Mouse (Mus musculus) thymus, adult 18-20 months (tissue): ENCODE data around the gene Brk1.

Source experiments
- DNase-seq, 2 experiments: peaks; one replicate each; pipeline ENCODE4 v3.0.0; 2022; ENCODE audit warnings: mixed read lengths in 2 of 2

Brk1 gene

DNA sequence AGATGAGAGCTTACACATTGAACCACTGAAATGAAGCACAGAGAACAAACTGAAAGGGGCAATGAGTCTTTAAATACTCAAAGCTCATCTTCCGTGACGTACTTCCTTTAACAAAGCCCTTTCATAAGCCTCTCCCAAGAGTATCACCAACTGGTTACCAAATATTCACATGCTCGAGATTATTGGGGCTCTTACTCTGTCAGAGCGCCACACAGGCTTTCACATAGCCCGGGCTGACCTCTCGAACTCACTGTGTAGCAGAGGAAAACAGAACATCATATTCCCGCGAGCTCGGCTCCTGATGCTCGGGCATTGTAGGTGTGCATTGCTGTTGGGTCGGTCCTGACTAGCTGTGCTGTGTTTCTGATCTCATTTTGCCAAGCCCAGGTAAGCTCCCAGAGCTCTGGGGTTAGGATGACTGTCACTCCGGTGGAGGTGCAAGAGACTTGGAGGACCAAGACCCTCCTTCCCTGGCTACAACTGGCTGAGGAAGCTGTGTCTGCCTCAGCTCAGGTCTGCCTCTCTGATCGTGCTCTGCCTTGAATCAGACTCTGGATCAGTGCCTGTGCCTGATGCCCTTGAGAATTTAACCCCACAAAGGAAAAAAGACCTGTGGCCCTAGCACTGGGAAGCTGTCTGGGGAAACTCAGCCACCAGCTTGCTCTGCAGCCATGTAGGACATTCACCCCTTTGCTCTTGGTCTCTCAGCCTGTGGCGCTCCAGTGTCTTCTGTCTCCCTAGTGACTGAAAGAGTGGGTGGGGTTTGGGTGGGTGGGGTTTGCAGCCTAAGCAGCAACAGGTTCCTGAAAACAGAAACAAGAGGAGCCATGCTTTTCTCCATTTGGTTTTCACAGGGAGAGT, 56.1 kb downstream of the Brk1 start:
- no peak for DNase-seq

DNA sequence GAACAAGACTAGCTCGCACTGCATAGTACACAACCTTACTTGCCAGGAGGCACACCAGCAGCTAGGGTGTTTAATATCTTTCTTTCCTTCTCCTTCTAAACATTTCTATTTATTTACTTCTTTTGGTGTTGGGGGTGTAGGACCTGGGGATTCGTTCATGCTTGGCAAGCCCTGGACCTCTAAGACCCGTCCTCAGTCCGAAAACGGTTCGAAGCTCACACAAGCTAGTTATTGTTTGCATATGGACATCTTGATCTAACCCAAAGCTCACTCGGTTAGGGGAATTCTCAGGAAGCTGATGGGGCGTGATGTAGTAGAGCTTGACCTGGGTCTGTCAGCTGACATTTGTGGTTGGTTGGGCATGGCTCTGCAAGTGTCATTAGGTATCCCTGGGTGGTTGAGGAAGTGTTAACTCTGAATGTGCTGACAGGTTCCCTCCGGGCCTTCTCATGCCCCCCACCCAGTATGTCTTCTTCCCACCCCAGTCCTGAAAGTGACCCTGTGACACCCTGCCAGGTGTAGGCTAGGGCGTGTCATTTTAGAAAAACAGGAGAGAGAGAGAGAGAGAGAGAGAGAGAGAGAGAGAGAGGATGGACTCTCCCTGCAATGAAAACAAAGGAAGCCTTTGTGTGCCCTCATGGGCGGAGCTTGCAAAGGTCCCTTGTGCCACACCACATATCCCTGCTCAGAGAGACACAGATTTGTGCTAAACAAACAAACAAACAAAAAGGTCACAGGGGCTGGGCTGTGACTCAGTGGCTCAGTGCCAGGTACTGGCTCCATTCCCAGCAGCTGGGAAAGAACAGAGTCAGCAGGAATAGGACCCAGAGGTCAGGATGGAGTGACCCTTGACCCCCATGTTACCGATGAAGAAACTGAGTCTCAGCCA, 57.0 kb downstream of the Brk1 start:
- DNase-seq = peak in 1 of 2 experiments; percentile 38

DNA sequence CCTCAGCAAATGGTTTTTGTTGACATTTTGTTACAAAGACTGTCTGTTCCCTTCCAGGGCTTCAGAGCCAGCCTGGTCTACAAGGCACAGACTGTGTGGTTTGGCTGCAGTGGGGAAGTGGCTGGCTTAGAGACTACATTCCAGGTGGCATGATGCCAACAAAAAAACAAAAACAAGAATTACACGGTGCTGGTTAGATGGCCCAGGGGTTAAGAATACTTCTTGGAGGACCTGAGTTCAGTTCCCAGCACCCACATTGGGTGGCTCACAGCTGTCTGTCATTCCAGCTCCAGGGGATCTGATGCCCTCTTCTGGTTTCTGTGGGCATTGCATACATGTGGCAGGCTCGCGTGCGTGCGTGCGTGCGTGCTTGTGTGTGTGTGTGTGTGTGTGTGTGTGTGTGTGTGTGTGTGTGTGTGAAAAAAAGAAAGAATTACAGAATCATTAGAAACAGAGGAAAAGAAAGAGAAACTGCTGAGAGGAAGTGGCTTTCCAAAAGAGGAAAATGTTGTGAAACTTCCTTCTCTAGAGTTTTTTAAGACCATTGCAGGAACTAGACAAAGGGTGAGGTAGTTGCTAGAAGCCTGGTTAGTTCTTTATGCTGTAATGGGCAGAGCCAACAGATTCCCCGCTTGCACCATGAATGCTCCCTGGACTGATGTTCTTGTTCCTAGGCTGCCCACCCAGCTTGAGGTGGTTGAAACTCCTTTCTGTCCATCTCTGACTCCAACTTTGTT, 58.6 kb downstream of the Brk1 start:
- DNase-seq = no peak

DNA sequence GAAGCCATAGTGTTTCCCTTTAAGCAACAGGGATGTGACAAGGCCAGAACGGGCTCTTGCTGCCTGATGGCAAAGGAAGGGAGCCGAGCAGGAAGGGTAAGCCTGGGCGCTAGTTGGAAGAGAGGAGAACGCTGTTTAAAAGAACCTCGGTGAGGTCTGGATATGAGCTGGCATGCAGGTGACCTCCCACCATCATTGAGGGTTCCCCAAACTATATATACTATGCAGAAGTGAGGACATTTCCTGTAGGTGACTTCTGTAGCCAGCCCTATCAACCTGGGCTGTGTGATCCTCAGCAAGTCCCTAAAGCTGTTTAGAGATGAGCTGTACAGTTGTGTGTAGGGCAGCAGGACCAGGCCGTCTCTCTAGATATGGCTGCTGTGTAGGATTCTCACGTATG, 59.7 kb downstream of the Brk1 start:
- no peak for DNase-seq
